Mouse (Mus musculus): ENCODE measurements around the gene Magel2. TPM values are rescaled to one million over a fixed set of nuclear protein-coding genes. Genes with fewer than 3 reads are reported as not detected.

Magel2 gene
- polyA plus RNA-seq (2012; ENCODE audit: low replicate concordance), result 0.03 TPM in 1 of 2 replicates, not detected in the other

DNA sequence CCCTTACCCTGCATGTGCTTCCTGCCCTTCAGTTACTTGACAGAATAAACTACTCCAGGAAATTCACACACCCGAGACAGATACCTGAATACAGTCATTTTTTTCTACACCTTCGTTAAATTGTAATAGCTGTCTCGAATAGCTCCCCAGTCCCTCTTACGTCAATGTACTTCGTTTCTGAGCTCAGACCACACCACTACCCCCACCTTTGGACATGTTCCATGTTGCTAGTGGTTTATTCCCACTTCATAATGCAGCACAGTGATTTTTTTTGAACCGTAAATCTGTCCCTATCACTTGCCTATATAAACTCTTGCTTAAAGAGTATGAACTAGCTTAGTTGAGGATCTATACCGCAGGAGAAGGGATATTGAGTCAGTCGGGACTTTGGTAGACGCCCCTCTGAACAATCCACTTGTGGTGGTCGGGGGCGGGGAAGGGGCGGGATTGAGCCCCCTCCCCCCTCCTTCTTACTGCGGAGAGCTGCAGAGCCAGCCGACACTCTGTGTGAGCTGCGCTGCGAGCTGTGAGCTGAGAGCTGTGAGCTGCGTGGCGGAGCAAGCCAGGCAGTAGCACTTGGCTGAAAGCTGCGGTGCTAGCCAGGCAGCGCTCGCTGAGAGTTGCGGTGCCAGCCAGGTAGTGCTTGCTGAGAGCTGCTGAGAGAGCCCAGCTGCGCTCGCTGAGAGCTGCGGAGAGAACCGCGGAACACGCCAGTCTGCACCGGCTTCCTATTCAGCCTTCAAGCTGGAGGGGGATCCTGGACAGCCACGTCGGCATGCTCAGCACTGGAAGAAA lies at the start of gene Magel2:
Gene Magel2 (plus strand): TSS at position 501 of the 795 bp plus-strand sequence.

DNA sequence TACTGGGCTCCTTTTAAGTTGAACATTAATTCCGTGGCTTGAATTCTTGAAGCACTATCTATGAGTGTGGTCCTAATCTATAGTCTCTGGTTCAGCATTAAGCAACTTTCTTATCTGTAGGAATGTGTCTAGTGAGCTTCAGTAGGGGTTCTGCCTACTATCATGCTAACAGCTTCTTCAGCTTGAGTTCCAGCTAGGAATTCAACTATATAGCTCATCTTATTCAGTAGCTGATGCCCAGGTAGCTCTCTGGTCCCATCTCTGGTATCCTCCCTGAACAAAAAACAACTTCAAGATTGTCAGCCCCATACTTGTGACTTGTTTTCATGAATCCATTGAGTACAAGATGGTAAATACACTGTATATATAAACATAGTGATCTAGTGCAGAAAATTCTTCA lies 30.5 kb upstream of the Magel2 start, which contains the start of gene Ndn:
Gene Ndn (plus strand): TSS at position 301 of the 400 bp plus-strand sequence.

DNA sequence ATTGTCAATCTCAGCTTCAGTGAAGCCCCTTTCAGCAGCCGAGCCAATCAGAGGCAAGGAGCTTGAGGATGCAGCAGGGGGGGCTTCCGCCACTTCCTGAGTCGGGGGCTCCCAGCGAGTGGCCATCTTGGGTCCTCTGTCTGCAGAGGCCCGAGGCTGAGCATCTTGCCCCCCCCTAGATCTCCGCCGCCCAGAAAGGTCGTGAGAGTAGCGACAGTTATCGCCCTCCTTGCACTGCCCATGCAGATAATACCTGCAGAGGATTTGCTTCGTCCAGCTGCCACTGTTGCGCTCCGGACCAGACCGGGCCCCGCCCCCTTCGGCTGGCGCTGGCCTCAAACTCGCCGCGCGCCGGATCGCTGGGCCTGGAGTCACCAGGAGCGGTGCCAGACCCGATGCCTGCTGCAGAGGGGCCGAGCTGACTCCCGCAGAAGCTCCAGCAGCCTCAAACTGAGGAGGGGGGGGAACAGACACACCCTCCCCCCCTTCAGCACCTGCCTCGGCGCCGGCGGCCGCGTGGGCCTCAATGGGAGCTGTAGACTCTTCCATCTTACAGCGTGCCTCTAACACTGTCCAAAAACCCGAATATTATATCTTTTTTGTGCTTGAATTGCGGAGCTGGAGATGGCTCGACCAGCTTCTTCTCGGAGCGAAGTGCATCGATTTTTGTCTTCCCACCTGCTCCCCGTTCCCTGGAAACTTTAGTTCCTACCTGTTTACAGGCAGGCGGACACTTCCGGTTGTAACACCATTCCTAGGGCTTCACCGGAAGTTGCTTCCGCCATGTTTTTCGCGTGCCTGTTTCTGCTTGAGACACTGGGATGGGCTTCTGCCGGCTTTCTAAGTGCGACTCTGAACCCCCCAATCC lies 42.9 kb downstream of the Magel2 start, which contains the start of gene Mkrn3:
Gene Mkrn3 (minus strand): TSS at position 647 of the 868 bp plus-strand sequence.

Other genes with a start within 250 kb of the Magel2 start
- 0.20 and 0.56 TPM in 2 replicates for gene Ndn, start 30.4 kb upstream of the Magel2 start, polyA plus RNA-seq (2012; ENCODE audit: low replicate concordance)
- gene Mkrn3, start 43.1 kb downstream of the Magel2 start, polyA plus RNA-seq (2012; ENCODE audit: low replicate concordance), result not detected in 2 replicates
- 1.3 and 1.6 TPM in 2 replicates for gene Peg12, start 87.5 kb downstream of the Magel2 start, polyA plus RNA-seq (2012; ENCODE audit: low replicate concordance)

Measured in leukemia stem cell, adult 10-12 weeks (primary cell).